Mouse (Mus musculus) naive thymus-derived CD4-positive, alpha-beta T cell, adult 2 months (primary cell): Measurements from ENCODE around the gene Saa1.
A peak's percentile ranks its signal among the peaks of the same experiment; 100 is the strongest.

Experiments
- DNase-seq: peaks from one replicate; pipeline ENCODE4 v3.0.0-alpha.2; 2011; ENCODE audit warnings: low read depth

The Saa1 gene

GRCm38 (mm10) chr7:46718591-46719270 lies 24.0 kb downstream of the Saa1 start:
- no peak for DNase-seq

GRCm38 (mm10) chr7:46716897-46717296 lies 25.9 kb downstream of the Saa1 start:
- DNase-seq = no peak

GRCm38 (mm10) chr7:46715600-46715999 lies 27.2 kb downstream of the Saa1 start, which contains the start of gene Saa3:
Gene Saa3 (minus strand): TSS chr7:46715700.
- no peak for DNase-seq

GRCm38 (mm10) chr7:46714518-46714917 lies 28.3 kb downstream of the Saa1 start:
- peak; percentile 84 for DNase-seq

- peak; percentile 23 for DNase-seq
Observed at GRCm38 (mm10) chr7:46712250-46712649, 30.5 kb downstream of the Saa1 start.

- peak; percentile 95 for DNase-seq
Observed at GRCm38 (mm10) chr7:46710390-46710844, 32.4 kb downstream of the Saa1 start, which contains the start of gene Saal1. Gene Saal1 (minus strand): TSS chr7:46710680.

- no peak for DNase-seq
Observed at GRCm38 (mm10) chr7:46700521-46701025, 42.2 kb downstream of the Saa1 start.

GRCm38 (mm10) chr7:46696754-46697153 lies 46.0 kb downstream of the Saa1 start:
- DNase-seq = no peak
